Mouse (Mus musculus): ENCODE measurements around the gene Ankdd1a. TPM values are rescaled to one million over a fixed set of nuclear protein-coding genes. Genes with fewer than 3 reads are reported as not detected.
A peak's percentile ranks its signal among the peaks of the same experiment; 100 is the strongest.

The Ankdd1a gene
- polyA plus RNA-seq, 1 experiment = not detected

GRCm38 (mm10) chr9:65549139-65549538, 29.1 kb upstream of the Ankdd1a start:
- no peak for TF ChIP-seq GATA1 (IDR thresholded peaks at IDR 0.05; ENCODE audit: low read length)

- no peak for TF ChIP-seq GATA1 (IDR thresholded peaks at IDR 0.05; ENCODE audit: low read length)
Observed at GRCm38 (mm10) chr9:65548311-65548710, 28.3 kb upstream of the Ankdd1a start.

- no peak for TF ChIP-seq GATA1 (IDR thresholded peaks at IDR 0.05; ENCODE audit: low read length)
Observed at GRCm38 (mm10) chr9:65547844-65548243, 27.9 kb upstream of the Ankdd1a start.

- TF ChIP-seq GATA1 (IDR thresholded peaks at IDR 0.05; ENCODE audit: low read length) = no peak
Observed at GRCm38 (mm10) chr9:65547111-65547510, 27.1 kb upstream of the Ankdd1a start.

- no peak for TF ChIP-seq GATA1 (IDR thresholded peaks at IDR 0.05; ENCODE audit: low read length)
Observed at GRCm38 (mm10) chr9:65546413-65546695, 26.4 kb upstream of the Ankdd1a start.

- no peak for TF ChIP-seq GATA1 (IDR thresholded peaks at IDR 0.05; ENCODE audit: low read length)
Observed at GRCm38 (mm10) chr9:65545635-65546412, 25.8 kb upstream of the Ankdd1a start.

- peak; percentile 52 for TF ChIP-seq GATA1 (IDR thresholded peaks at IDR 0.05; ENCODE audit: low read length)
Observed at GRCm38 (mm10) chr9:65542111-65542524, 22.1 kb upstream of the Ankdd1a start.

- TF ChIP-seq GATA1 (IDR thresholded peaks at IDR 0.05; ENCODE audit: low read length) = no peak
Observed at GRCm38 (mm10) chr9:65541126-65542068, 21.4 kb upstream of the Ankdd1a start.

GRCm38 (mm10) chr9:65539697-65540096, 19.7 kb upstream of the Ankdd1a start:
- no peak for TF ChIP-seq GATA1 (IDR thresholded peaks at IDR 0.05; ENCODE audit: low read length)

- no peak for TF ChIP-seq GATA1 (IDR thresholded peaks at IDR 0.05; ENCODE audit: low read length)
Observed at GRCm38 (mm10) chr9:65537901-65538630, 18.1 kb upstream of the Ankdd1a start.

- TF ChIP-seq GATA1 (IDR thresholded peaks at IDR 0.05; ENCODE audit: low read length) = no peak
Observed at GRCm38 (mm10) chr9:65536491-65536890, 16.5 kb upstream of the Ankdd1a start.

- no peak for TF ChIP-seq GATA1 (IDR thresholded peaks at IDR 0.05; ENCODE audit: low read length)
Observed at GRCm38 (mm10) chr9:65535789-65536469, 15.9 kb upstream of the Ankdd1a start.

GRCm38 (mm10) chr9:65535191-65535722, 15.3 kb upstream of the Ankdd1a start:
- no peak for TF ChIP-seq GATA1 (IDR thresholded peaks at IDR 0.05; ENCODE audit: low read length)

GRCm38 (mm10) chr9:65534111-65534510, 14.1 kb upstream of the Ankdd1a start:
- no peak for TF ChIP-seq GATA1 (IDR thresholded peaks at IDR 0.05; ENCODE audit: low read length)

GRCm38 (mm10) chr9:65532986-65533385, 13.0 kb upstream of the Ankdd1a start:
- no peak for TF ChIP-seq GATA1 (IDR thresholded peaks at IDR 0.05; ENCODE audit: low read length)

Measured in G1E-ER4 (cell line).